Mouse (Mus musculus): ENCODE measurements around the gene Keap1.

- TF ChIP-seq CTCF (IDR thresholded peaks at IDR 0.05; ENCODE audit: low read depth) (no peak), EP300 (IDR thresholded peaks at IDR 0.05; ENCODE audit: low read depth) (no peak)
Measured at GRCm38 (mm10) chr9:21193786-21194185, 45.4 kb downstream of the Keap1 start.
